Mouse (Mus musculus) G1E (cell line): ENCODE data around the gene Gm6614.
A peak's percentile ranks its signal among the peaks of the same experiment; 100 is the strongest.

Experiments used
- CTCF ChIP-seq: IDR thresholded peaks from 2 replicates; pipeline ENCODE4 v1.5.1; 2012; ENCODE audit warnings: low read depth, low read length, inconsistent platforms, mixed read lengths
- GATA1 ChIP-seq: IDR thresholded peaks from 2 replicates; pipeline ENCODE4 v1.6.1; 2012; ENCODE audit warnings: borderline replicate concordance, low read length, inconsistent platforms, mixed read lengths
- POLR2AphosphoS5 ChIP-seq: IDR thresholded peaks from 2 replicates; pipeline ENCODE4 v1.6.1; 2012; ENCODE audit warnings: low read depth, low read length, inconsistent platforms; ENCODE audit not compliant: insufficient replicate concordance

- peak; percentile 63; the same call in 1 of the 2 replicates for TF ChIP-seq CTCF
- TF ChIP-seq POLR2AphosphoS5 = no peak
- TF ChIP-seq GATA1 = no peak
Observed at GRCm38 (mm10) chr6:142040306-142041175, 29.3 kb upstream of the Gm6614 start.
